Mouse (Mus musculus) lung, postnatal 25 days (tissue): ENCODE measurements around the gene Castor1.
A peak's percentile ranks its signal among the peaks of the same experiment; 100 is the strongest.

Experiments used
- DNase-seq: peaks from one replicate; pipeline ENCODE4 v3.0.0; 2022; ENCODE audit warnings: low spot score

Gene Castor1

DNA sequence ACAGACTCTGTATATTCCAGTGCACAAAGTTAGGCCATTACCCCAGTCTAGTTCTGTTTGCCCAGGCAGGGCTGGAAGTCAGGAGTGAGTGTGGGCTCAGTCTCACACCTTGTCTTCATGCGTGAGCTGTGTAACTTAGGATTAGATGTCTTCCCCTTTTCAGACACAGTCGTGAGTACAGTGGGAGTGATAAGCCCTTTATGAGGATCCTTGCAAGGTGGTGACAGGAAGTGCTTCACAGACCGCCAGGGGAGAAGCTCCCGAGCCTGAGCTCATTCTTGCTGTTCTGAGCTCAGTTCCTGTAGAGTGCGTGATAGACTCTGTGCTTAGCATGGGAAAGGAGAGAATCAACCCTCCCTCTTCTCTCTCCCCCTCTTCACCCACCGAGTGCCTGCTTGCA is 11.5 kb upstream of the Castor1 start:
- DNase-seq = no peak

DNA sequence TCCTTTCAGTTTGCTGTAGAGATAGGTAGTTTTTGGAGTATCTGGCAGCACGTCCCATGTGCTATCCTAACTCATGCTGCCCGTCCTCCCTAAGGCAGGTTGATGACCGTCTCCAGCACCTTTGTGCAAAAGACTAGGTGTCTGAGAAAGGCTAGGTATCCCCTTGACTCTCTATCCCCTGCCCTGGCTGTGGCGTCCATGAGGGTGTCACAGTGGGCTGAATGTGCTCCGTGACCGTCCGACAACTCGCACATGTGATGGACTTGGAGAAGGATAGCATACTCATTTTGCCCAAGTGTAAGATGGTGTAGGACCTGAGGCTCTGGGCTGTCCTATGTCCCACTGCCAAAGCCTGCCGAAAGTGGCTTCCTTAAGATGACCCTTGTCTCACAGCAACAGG is 10.4 kb upstream of the Castor1 start:
- no peak for DNase-seq

DNA sequence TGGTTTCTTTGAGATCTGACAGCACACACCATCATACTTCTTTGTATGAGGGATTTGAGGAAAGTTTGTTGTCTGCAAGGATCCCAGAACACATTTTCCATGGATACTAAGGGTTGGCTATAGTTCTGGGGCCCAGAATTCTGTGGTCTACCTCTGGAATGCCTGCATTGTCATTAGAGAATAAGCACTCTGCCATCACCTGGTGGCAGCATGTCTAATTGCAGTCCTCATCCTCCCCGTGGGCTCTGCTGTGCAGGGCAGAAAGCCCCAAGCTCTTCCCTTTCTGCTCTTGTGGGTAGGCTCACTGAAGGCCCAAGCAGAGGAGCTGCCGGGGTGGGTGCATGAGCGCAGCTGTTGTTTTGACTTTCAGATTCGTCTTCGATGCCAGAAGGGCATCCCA is 8.5 kb upstream of the Castor1 start:
- no peak for DNase-seq

- DNase-seq = no peak
These were observed 7.2 kb upstream of the Castor1 start for GRCm38 (mm10) chr11:4210786-4211185.

GRCm38 (mm10) chr11:4213107-4213506 is 4.9 kb upstream of the Castor1 start:
- no peak for DNase-seq

DNA sequence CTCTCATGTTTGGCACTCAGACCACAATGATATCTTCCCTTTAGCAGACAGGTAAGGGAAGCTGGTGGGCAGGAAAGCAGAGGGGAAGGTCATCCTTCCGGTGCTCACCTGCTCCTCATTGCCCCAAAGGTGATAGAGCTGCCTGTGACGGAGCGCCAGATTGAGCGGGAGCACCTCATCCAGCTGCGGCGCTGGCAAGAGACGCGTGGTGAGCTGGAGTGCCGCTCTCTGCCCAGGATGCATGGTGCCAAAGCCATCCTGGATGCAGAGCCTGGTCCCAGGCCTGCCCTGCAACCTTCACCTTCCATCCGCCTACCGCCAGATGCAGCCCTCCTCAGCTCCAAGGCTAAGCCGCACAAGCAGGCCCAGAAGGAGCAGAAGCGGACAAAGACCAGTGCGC is 3.5 kb upstream of the Castor1 start:
- DNase-seq = no peak

- DNase-seq = no peak
These were observed 3.0 kb upstream of the Castor1 start for GRCm38 (mm10) chr11:4215061-4215460.

- DNase-seq = peak; percentile 86
These were observed 1.6 kb upstream of the Castor1 start for GRCm38 (mm10) chr11:4216248-4217000.

GRCm38 (mm10) chr11:4218637-4219036 is 612 bp downstream of the Castor1 start:
- DNase-seq = no peak

DNA sequence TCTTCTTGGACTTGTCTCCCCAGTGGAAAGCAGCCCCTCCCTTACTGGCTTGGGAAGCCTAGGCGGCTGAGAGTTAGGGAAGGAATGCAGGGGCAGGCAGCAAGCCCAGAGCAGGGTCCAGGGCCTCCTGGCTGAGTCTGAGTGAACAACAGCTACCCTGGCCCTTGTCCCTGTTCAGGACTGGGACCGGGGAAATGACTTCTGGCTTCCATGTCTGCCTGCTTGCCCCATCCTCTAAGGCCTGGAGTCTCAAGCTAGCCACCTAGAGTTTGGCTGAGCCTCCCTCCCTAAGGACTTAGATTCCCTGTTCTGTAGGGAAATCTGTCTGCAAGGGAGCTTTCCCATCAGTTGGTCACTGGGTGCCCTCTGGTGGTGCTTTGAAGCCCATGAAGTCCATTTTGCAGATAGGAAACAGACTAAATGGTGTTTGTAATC is 1.3 kb downstream of the Castor1 start:
- peak; percentile 89 for DNase-seq

DNA sequence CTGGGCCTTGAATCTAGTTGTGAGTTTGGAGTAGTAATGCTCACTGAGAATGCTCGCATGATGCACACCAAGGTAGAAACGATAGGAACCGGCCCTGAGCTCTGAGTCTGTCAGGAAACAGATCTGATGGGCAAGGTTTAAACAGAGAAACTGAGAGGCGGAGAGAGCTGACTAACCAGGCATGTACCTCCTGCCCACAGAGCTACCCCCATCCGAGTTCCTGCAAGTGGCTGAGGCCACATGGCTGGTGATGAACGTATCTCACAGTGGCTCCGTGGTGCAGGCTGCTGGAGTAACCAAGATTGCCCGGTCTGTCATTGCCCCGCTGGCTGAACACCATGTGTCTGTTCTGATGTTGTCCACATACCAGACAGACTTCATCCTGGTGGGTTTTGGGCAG is 1.9 kb downstream of the Castor1 start:
- DNase-seq = no peak

DNA sequence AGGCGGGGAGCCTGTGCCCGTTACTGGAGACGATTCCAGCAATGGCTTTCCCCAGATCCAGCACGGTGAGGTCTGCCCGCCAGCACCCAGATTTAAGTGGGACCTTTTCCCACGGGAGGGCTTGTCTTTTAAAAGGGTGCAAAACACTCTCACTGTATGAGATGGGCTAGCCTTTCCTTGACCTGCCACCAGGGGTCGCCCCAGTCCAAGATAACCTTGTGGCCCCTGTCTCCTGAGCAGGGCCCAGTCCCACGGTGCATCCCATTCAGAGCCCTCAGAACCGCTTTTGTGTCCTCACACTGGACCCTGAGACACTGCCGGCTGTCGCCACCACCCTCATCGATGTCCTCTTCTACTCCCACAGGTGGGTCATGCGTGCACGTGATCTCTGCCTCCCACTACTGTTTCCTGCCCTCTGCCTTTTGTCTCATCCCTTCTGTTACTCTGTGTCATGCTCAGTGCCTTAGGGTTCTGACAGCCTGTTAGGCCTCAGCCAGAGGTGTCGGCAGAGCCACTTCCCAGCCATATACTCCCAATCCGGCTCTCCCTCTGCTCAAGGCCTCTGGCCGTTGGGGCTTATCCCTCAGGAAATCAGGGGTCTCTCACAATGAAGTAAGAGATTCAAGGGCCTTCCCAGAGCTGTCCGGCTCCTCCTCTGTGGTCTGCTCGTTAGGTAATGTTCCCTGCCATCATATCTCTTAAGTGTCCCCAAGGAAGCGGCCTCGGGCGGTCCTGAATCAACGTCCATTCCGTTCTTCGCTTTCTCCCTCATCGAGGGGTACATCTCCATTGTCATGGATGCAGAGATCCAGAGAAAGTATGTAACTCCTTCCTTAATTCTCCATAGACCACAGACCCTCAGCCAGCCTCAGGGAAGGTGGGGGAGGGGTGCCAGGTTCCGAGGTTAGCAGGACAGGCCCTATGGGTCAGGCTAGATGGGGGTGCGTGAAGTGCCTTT is 2.7 kb downstream of the Castor1 start:
- DNase-seq = peak; percentile 80

DNA sequence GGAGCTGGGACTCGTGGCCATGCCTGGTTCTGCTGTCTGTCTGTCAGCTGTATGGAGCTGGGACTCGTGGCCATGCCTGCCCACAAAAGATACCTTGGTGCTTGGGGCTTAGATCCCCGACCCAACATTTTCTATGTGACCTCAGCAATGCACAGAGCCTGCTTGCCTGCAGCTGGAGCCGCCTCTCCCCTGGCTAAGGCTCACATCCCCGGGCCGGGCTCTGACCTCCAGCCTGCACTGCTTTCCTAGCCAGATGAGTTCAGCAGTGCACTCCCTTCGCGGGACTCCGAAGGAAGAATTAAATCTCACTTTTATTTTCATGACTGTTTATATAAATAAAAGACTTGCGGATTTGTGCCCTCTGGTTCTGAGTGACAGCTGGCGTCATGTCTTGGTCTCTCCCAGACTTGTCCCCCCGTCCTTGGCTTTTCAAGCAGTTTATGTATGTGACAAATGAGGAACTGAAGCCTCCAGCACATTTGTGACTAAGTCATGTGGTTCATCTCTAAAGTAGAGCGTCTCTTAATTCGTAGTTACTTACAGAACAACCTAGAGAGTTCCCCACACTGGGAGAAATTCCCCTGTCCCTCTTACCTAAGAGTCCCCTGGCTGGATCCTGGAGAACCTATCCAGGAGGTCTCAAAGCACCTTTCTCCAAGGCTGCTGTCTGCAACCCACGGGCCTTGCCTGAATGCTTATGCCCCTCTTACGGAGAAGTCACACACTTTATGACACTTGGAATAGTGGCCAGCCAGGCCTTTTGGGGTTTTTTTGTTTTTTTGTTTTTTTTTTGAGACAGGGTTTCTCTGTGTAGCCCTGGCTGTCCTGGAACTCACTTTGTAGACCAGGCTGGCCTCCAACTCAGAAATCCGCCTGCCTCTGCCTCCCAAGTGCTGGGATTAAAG is 4.3 kb downstream of the Castor1 start:
- no peak for DNase-seq

DNA sequence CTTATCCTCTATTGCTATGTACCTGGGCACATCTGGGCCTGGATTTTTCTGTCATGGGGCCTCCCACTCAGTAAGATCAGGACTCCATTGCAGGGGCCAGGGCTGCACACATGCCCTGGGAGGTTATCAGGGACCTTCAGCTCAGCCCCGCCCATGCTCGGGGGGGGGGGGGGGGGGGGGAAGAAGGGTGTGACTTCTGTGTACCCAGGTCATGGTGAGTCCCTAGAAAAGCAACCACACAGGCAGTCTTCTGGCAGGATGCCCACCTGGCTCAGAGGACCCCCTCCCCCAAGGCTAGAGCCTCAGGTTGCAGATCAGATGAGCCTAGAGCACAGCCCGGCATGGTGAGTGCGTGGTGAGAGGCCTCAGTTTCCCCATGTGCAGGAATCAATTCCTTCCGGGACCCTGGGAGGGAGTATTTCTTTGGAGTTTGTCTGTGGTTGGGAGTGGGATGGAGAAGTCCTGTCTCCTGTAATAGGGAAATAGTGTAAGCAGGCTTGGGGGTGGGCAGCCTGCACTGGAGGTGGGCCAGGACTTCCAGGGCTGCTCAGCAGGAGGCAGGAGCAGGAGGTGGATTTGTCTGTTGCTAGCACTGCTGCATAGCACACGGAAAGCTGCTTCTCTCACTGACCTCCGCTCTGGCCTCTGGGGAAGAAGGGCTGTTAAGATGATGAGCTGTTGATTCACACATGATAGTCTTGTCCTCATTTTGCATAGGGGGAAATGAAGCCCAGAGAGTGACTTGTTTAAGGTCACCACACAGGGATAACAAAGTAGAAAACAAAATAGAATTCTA is 5.6 kb downstream of the Castor1 start:
- no peak for DNase-seq

GRCm38 (mm10) chr11:4224223-4224622 is 6.2 kb downstream of the Castor1 start:
- no peak for DNase-seq

GRCm38 (mm10) chr11:4226569-4227325 is 8.7 kb downstream of the Castor1 start:
- DNase-seq = no peak

- no peak for DNase-seq
These were observed 10.4 kb downstream of the Castor1 start for GRCm38 (mm10) chr11:4228463-4228862.

DNA sequence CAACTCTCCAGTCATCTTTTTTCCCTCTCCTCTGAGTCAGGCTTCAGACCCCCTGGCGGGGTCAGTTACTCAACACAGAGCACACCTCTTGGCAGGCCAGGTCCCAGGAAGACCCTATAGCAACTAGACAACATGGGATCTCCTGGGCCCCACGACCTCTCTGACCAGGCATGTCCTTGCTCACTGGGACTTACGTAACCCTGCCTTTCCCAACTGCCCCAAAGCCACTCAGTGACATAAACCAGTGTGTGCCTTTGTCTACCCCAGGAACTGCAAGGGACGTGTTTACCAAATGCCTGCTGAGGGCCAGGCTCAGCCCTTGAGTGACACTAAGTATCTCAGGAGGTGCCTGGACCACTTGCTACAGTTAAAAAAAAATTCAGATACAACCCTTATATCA is 11.8 kb downstream of the Castor1 start:
- DNase-seq = no peak

- no peak for DNase-seq
These were observed 13.4 kb downstream of the Castor1 start for GRCm38 (mm10) chr11:4231435-4231834.

- DNase-seq = no peak
These were observed 14.6 kb downstream of the Castor1 start for GRCm38 (mm10) chr11:4232644-4233043.
